Mouse (Mus musculus) testis, adult 2 months (tissue): ENCODE data around the gene Llcfc1.

Experiments
- CTCF ChIP-seq: fragments of 200-500 bp; IDR thresholded peaks from 2 replicates; pipeline ENCODE4 v1.5.1; 2012; ENCODE audit warnings: low read depth, mild to moderate bottlenecking, inconsistent platforms, low read length, moderate library complexity; ENCODE audit not compliant: control insufficient read depth, insufficient read depth, insufficient replicate concordance
- POLR2A ChIP-seq: fragments of 200-500 bp; IDR thresholded peaks from 2 replicates; pipeline ENCODE4 v1.6.1; 2012; ENCODE audit warnings: low read depth, mild to moderate bottlenecking, inconsistent platforms, low read length, moderate library complexity; ENCODE audit not compliant: control insufficient read depth

DNA sequence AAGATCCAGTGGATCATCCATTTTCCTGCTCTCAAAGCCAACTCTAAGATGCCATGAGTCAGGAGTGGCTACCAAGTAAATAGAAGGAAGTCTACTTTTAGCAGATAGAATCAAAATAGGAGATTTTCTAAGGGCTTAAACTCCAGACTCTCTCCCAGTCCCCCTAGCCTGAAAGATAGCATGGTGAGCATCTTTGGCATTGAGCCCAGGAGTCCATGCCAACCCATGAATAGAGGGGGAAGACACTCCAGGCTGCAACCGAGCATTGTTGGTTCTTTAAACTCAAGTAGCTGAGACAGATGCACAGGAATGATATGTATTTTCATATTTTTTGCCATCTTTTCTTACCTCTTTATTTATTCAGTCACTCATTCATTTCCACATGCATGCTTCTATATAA lies 49.0 kb upstream of the Llcfc1 start:
- TF ChIP-seq POLR2A (no peak), CTCF (no peak)
